Mouse (Mus musculus) gastrocnemius, postnatal 10 days (tissue): ENCODE measurements around the gene Tmem243. TPM values are rescaled to one million over a fixed set of nuclear protein-coding genes. Genes with fewer than 3 reads are reported as not detected.
"Not testable (repeated sequence)": the region's sequence is repeated elsewhere in the genome, so short reads cannot be mapped to it uniquely, and the experiment has no call there.

Experiments used
- DNase-seq: peaks from one replicate; pipeline ENCODE4 v3.0.0; 2021; ENCODE audit warnings: mixed read lengths
- total RNA-seq, 2 experiments: library from RNA; stranded (reverse); gene quantifications; 2 replicates each; pipeline ENCODE4 v1.2.3; 2021

The Tmem243 gene
- total RNA-seq, 2 experiments from 2014 or later = 4.4 to 4.9 TPM

DNA sequence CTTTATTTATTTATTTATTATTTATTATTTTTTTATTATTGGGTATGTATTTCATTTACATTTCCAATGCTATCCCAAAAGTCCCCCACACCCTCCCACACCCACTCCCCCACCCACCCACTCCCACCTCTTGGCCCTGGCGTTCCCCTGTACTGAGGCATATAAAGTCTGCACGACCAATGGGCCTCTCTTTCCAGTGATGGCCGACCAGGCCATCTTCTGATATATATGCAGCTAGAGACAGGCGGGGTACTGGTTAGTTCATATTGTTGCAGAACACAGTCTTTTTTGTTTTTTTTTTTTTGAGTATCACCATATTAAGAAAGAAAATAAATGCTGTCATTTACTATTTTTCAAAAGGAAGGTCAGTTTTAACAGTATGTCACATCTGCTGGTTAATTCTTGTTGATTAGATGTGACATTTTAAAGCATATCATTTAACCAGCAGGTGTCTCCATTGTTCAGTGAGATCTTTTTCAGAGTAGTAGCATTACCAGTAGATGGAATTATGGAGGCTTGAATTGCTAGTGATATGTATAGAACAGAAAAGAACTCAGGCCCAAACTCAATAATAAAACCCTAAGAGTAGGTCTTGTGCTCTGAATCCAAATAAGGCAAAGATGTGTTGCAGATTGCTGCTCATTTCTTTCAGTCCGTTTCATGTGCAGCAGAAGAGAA is 69.0 kb downstream of the Tmem243 start:
- DNase-seq = not testable (repeated sequence)

DNA sequence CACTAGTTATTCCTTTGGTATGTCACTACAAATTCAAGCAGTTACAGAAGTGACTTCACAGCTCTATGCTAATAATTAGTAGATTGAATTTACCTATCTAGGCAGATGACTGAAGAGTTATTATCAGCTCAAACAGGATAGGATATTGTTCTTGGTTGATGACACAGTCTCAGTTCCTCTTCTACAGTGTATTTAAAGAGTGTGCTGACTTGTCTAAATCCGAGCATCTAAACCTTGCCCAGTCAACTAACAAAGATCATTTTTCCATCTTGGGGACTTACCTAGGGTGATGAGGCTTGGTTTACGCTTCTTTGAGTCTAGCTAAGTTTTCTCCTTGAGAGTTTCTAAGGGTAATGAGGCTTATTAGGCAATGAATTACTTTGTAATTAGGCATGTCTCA is 72.8 kb downstream of the Tmem243 start:
- no peak for DNase-seq

DNA sequence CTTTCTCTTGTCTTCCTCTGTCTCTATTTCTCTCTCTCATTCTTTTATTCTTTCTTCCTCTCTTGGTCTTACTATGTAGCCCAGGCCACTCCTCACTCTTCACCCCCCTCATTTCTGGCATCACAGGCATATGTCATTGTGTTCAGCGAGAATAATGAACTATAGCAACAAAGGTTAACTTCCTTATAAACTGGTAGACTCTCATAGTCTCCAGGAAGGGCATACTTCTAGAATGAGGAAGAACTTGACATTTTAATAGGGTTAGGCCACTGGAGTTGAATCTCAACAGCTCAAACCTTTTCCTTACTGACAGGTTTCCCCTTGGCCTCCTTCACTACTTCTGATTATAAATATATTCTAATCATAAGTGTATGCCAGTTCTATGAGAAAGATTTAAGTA is 86.0 kb downstream of the Tmem243 start:
- DNase-seq = no peak

Other genes with a start within 250 kb of the Tmem243 start
- gene Abcb4, start 207.0 kb upstream of the Tmem243 start, total RNA-seq = 10 to 100 TPM; 11.9 to 14.7 TPM
- gene Crot, start 103.3 kb upstream of the Tmem243 start, total RNA-seq = 10 to 100 TPM; 27.0 to 27.9 TPM
- gene Dmtf1, start 61.1 kb downstream of the Tmem243 start, total RNA-seq = 10 to 100 TPM; 12.4 to 15.7 TPM
- gene 9330182L06Rik, start 165.4 kb downstream of the Tmem243 start, total RNA-seq = under 1 TPM; 0.23 to 0.50 TPM